Mouse (Mus musculus): Measurements from ENCODE around the gene Ppcdc. TPM values are rescaled to one million over a fixed set of nuclear protein-coding genes. Genes with fewer than 3 reads are reported as not detected.

Gene Ppcdc
- polyA plus RNA-seq, 1 experiment from 2014 or later, result 24.0 TPM

Other genes starting within 250 kb of the Ppcdc start
- not detected in 2 replicates for gene Trcg1, start 203.6 kb downstream of the Ppcdc start, polyA plus RNA-seq (2015; fragmentation: Nextera tagmentation; extraction: Ambion mirVana)
- gene 1700017B05Rik, start 177.5 kb downstream of the Ppcdc start, polyA plus RNA-seq (2015; fragmentation: Nextera tagmentation; extraction: Ambion mirVana), result 3.0 and 4.2 TPM in 2 replicates
- gene Scamp5, start 27.9 kb upstream of the Ppcdc start, polyA plus RNA-seq (2015; fragmentation: Nextera tagmentation; extraction: Ambion mirVana), result 168 and 191 TPM in 2 replicates
- gene Rpp25, start 63.9 kb upstream of the Ppcdc start, polyA plus RNA-seq (2015; fragmentation: Nextera tagmentation; extraction: Ambion mirVana), result 24.7 and 30.0 TPM in 2 replicates
- gene Cox5a, start 81.2 kb upstream of the Ppcdc start, polyA plus RNA-seq (2015; fragmentation: Nextera tagmentation; extraction: Ambion mirVana), result 818 and 833 TPM in 2 replicates
- 23.2 and 24.2 TPM in 2 replicates for gene Fam219b, start 97.4 kb upstream of the Ppcdc start, polyA plus RNA-seq (2015; fragmentation: Nextera tagmentation; extraction: Ambion mirVana)
- 75.4 and 77.6 TPM in 2 replicates for gene Mpi, start 112.6 kb upstream of the Ppcdc start, polyA plus RNA-seq (2015; fragmentation: Nextera tagmentation; extraction: Ambion mirVana)
- 44.1 and 44.2 TPM in 2 replicates for gene Scamp2, start 120.8 kb upstream of the Ppcdc start, polyA plus RNA-seq (2015; fragmentation: Nextera tagmentation; extraction: Ambion mirVana)
- gene Ulk3, start 149.3 kb upstream of the Ppcdc start, polyA plus RNA-seq (2015; fragmentation: Nextera tagmentation; extraction: Ambion mirVana), result 29.5 and 38.3 TPM in 2 replicates
- gene Cplx3, start 166.2 kb upstream of the Ppcdc start, polyA plus RNA-seq (2015; fragmentation: Nextera tagmentation; extraction: Ambion mirVana), result 0.46 and 1.3 TPM in 2 replicates
- gene Lman1l, start 180.7 kb upstream of the Ppcdc start, polyA plus RNA-seq (2015; fragmentation: Nextera tagmentation; extraction: Ambion mirVana), result not detected in 2 replicates
- 38.2 and 39.2 TPM in 2 replicates for gene Csk, start 213.5 kb upstream of the Ppcdc start, polyA plus RNA-seq (2015; fragmentation: Nextera tagmentation; extraction: Ambion mirVana)
- not detected in 2 replicates for gene Cyp1a2, start 243.6 kb upstream of the Ppcdc start, polyA plus RNA-seq (2015; fragmentation: Nextera tagmentation; extraction: Ambion mirVana)
- gene Cyp1a1, start 247.8 kb upstream of the Ppcdc start, polyA plus RNA-seq (2015; fragmentation: Nextera tagmentation; extraction: Ambion mirVana), result 0.06 and 0.12 TPM in 2 replicates